Mouse (Mus musculus) stomach, embryonic 14.5 days (tissue): ENCODE data around the gene Trappc12. TPM values are rescaled to one million over a fixed set of nuclear protein-coding genes. Genes with fewer than 3 reads are reported as not detected.

Source experiments
- ATAC-seq: fragments of 200-750 bp; cut with Nextera tagmentation; 2 replicates; pipeline ENCODE4 v1.8.0; 2017; ENCODE audit warnings: low read depth, moderate TSS enrichment; ENCODE audit not compliant: insufficient number of reproducible peaks, insufficient read depth, low FRiP score
- H3K27ac ChIP-seq: fragments of 300-500 bp; sonication (generic); 2 replicates; pipeline ENCODE4 v1.5.1; 2014; ENCODE audit warnings: mild to moderate bottlenecking, low read length, moderate library complexity, mixed read lengths
- H3K27me3 ChIP-seq: fragments of 300-500 bp; sonication (generic); 2 replicates; pipeline ENCODE4 v1.6.1; 2014; ENCODE audit warnings: low read length, control low read depth, mixed read lengths; ENCODE audit not compliant: control insufficient read depth, insufficient read depth
- H3K36me3 ChIP-seq: fragments of 300-500 bp; sonication (generic); 2 replicates; pipeline ENCODE4 v1.6.1; 2014; ENCODE audit warnings: mild to moderate bottlenecking, control low read depth, low read length, moderate library complexity, mixed read lengths; ENCODE audit not compliant: control insufficient read depth, insufficient read depth
- H3K4me1 ChIP-seq: fragments of 300-500 bp; sonication (generic); 2 replicates; pipeline ENCODE4 v1.6.1; 2014; ENCODE audit warnings: low read length, control low read depth, mixed read lengths; ENCODE audit not compliant: control insufficient read depth, insufficient read depth
- H3K4me2 ChIP-seq: fragments of 300-500 bp; sonication (generic); replicated peaks from 2 replicates; pipeline ENCODE4 v1.6.1; 2014; ENCODE audit warnings: low read depth, low read length, control low read depth
- H3K4me3 ChIP-seq: fragments of 300-500 bp; sonication (generic); 2 replicates; pipeline ENCODE4 v1.5.1; 2014; ENCODE audit warnings: low read depth, low read length, control low read depth
- H3K9ac ChIP-seq: fragments of 300-500 bp; sonication (generic); replicated peaks from 2 replicates; pipeline ENCODE4 v1.6.1; 2014; ENCODE audit warnings: low read depth, mild to moderate bottlenecking, control low read depth, low read length, moderate library complexity, mixed read lengths
- H3K9me3 ChIP-seq: fragments of 300-500 bp; sonication (generic); 2 replicates; pipeline ENCODE4 v1.6.1; 2016; ENCODE audit warnings: low read depth, low read length, control low read depth; ENCODE audit not compliant: control insufficient read depth
- WGBS: fragments of 180-500 bp; shearing (Covaris S2); extraction: QIAGEN DNeasy Blood & Tissue Kit; methylation state at CpG from one replicate; pipeline ENCODE4 v1.1.7; 2014; 5-methylcytosine and 5-hydroxymethylcytosine counted together
- polyA plus RNA-seq: library from polyadenylated mRNA; unstranded; fragments of >200 nt; fragmentation: Nextera tagmentation; extraction: Ambion mirVana; gene quantifications from 2 replicates; pipeline ENCODE4 v1.2.1, GENCODE M21; 2014

The Trappc12 gene
- polyA plus RNA-seq, 1 experiment from 2014 or later: 39.1 TPM

GRCm38 (mm10) chr12:28694231-28694630, 56.0 kb downstream of the Trappc12 start:
- 64% methylated on average over 2 of the region's 2 CpGs for WGBS
- Histone ChIP-seq H3K4me3 (no peak overlapping the region), H3K27me3 (no peaks in the 10 kb centered on the region), H3K9me3 (no peaks in the 10 kb centered on the region), H3K4me1 (no peaks in the 10 kb centered on the region), H3K9ac (no peak overlapping the region), H3K27ac (no peak overlapping the region), H3K4me2 (no peak overlapping the region), H3K36me3 (peaks cover 19% of the 10 kb centered on the region)
- ATAC-seq: 0 out of 2 replicates have a peak, but pooled peaks have one; percentile 15

- Histone ChIP-seq H3K9ac (no peak overlapping the region), H3K4me2 (no peak overlapping the region), H3K4me3 (no peak overlapping the region), H3K9me3 (no peaks in the 10 kb centered on the region), H3K27me3 (no peaks in the 10 kb centered on the region), H3K4me1 (no peaks in the 10 kb centered on the region), H3K27ac (no peak overlapping the region), H3K36me3 (peaks cover 19% of the 10 kb centered on the region)
- no peak for ATAC-seq
- 53% methylated on average over 3 of the region's 3 CpGs for WGBS
Observed at GRCm38 (mm10) chr12:28693738-28694137, 56.5 kb downstream of the Trappc12 start.

GRCm38 (mm10) chr12:28690730-28691129, 59.5 kb downstream of the Trappc12 start:
- no peaks in the 10 kb centered on the region for H3K27me3 ChIP-seq
- 94% methylated on average over 7 of the region's 7 CpGs for WGBS
- H3K36me3 ChIP-seq: peaks cover 19% of the 10 kb centered on the region
- no peak overlapping the region for H3K4me3 ChIP-seq
- no peak overlapping the region for H3K27ac ChIP-seq
- ATAC-seq: no peak
- no peak overlapping the region for H3K9ac ChIP-seq
- H3K9me3 ChIP-seq: no peaks in the 10 kb centered on the region
- H3K4me2 ChIP-seq: no peak overlapping the region
- H3K4me1 ChIP-seq: no peaks in the 10 kb centered on the region

DNA sequence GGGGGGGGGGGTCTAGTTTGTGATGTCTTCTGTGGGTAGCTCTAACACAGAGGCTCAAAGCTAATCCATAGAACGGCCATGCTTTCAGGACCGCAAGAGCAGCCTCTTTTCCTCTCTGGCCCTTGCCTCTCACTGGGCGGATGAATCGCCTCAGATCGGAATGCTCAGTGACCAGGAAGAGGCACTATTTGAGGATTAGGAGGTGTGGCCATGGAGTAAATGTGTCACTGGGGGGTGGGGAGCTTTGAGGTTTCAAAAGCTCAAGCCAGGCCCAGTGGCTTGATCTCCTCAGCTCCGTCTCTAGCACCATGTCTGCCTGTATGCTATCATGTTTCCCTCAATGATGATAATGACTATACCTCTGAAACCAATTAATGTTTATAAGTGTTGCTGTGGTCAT, 61.3 kb downstream of the Trappc12 start:
- Histone ChIP-seq H3K4me1 (no peaks in the 10 kb centered on the region), H3K27ac (no peak overlapping the region), H3K27me3 (no peaks in the 10 kb centered on the region), H3K9me3 (no peaks in the 10 kb centered on the region), H3K36me3 (peaks cover 17% of the 10 kb centered on the region), H3K9ac (no peak overlapping the region), H3K4me3 (no peak overlapping the region), H3K4me2 (no peak overlapping the region)
- ATAC-seq: no peak
- WGBS: 92% methylated on average over 6 of the region's 6 CpGs

DNA sequence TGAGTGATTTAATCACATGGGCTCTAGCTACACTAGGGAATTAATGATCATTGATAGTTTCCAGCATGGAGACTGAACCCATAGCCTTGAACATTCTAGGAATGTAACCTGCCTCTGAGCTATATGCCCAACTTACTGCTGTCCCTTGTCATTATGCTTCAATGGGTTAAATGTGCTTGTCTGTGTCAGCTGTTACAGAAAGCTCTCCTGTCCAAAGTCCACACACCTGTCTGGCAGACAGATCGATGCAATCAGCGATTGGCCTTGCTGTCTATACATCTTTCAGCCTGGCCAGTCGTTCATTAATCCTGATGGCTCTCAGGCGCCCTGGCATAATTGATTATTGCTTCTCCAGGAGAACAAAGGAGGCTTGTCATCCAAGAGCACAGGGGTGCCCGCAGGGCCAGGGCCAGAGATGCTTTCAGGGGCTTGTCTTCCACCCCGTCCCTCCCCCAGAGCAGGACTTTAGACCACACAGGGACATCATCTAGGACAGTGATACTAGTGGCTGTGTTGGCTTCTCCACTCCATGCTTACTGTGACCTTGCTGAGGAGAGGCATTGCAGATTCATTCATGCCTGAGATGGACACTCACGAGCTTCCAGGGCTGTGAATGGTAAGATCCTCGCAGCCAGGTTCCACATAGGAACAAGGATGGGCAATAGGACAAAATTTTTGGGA, 63.9 kb downstream of the Trappc12 start:
- Histone ChIP-seq H3K4me3 (no peak overlapping the region), H3K27ac (no peak overlapping the region), H3K27me3 (no peaks in the 10 kb centered on the region), H3K36me3 (peaks cover 8% of the 10 kb centered on the region), H3K4me1 (no peaks in the 10 kb centered on the region), H3K4me2 (no peak overlapping the region), H3K9ac (no peak overlapping the region), H3K9me3 (no peaks in the 10 kb centered on the region)
- ATAC-seq: no peak
- WGBS: 59% methylated on average over 8 of the region's 8 CpGs

DNA sequence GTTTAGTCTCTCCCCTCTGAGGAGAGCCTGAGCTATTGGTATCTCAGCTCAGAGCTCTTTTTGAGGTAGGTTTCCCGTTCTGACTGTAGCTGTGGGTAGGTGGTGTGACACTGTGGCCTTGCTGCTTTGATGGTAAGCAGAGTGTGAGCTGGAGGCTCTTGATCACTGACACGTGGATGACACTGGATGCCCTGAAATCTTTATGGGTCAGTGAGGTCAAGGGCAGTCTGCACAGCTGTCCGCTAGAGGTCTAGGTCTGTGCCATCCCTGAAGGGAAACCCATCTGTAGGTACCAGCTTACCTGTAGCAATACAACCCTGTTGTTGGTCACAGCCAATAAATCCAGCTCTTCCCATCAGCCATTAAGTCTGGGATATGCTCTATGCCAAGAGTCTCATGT, 64.5 kb downstream of the Trappc12 start:
- no peak for ATAC-seq
- WGBS: 60% methylated on average over 3 of the region's 3 CpGs
- Histone ChIP-seq H3K27me3 (no peaks in the 10 kb centered on the region), H3K4me2 (no peak overlapping the region), H3K4me1 (no peaks in the 10 kb centered on the region), H3K9me3 (no peaks in the 10 kb centered on the region), H3K36me3 (0 out of 2 replicates have a peak, but pooled peaks cover 3% of the 10 kb centered on the region), H3K27ac (no peak overlapping the region), H3K9ac (no peak overlapping the region), H3K4me3 (no peak overlapping the region)

GRCm38 (mm10) chr12:28684674-28685073, 65.6 kb downstream of the Trappc12 start:
- no peaks in the 10 kb centered on the region for H3K27me3 ChIP-seq
- no peak overlapping the region for H3K27ac ChIP-seq
- no peaks in the 10 kb centered on the region; the same call in 1 of the 2 replicates for H3K36me3 ChIP-seq
- no peak for ATAC-seq
- H3K4me2 ChIP-seq: no peak overlapping the region
- H3K4me1 ChIP-seq: no peaks in the 10 kb centered on the region
- no peak overlapping the region for H3K9ac ChIP-seq
- H3K9me3 ChIP-seq: no peaks in the 10 kb centered on the region
- 75% methylated on average over 1 of the region's 1 CpGs for WGBS
- H3K4me3 ChIP-seq: no peak overlapping the region

GRCm38 (mm10) chr12:28675925-28676209, 74.4 kb downstream of the Trappc12 start:
- H3K27me3 ChIP-seq: no peaks in the 10 kb centered on the region
- peak overlapping the region; percentile 45 for H3K4me2 ChIP-seq
- H3K9me3 ChIP-seq: no peaks in the 10 kb centered on the region
- ATAC-seq: no peak
- H3K4me1 ChIP-seq: peaks cover 8% of the 10 kb centered on the region; the same call in 1 of the 2 replicates
- H3K36me3 ChIP-seq: peaks cover 4% of the 10 kb centered on the region; the same call in 1 of the 2 replicates
- H3K4me3 ChIP-seq: peak overlapping the region; percentile 50
- peak overlapping the region; percentile 45; the same call in 1 of the 2 replicates for H3K9ac ChIP-seq
- H3K27ac ChIP-seq: peak overlapping the region; percentile 93
- WGBS: 60% methylated on average over 5 of the region's 5 CpGs
